Mouse (Mus musculus): Measurements from ENCODE around the gene Ces1h. TPM values are rescaled to one million over a fixed set of nuclear protein-coding genes. Genes with fewer than 3 reads are reported as not detected.

Gene Ces1h
- polyA plus RNA-seq, 1 experiment from 2014 or later, result not detected

GRCm38 (mm10) chr8:93325123-93325522 is 54.4 kb downstream of the Ces1h start:
- no peaks in the 10 kb centered on the region for H3K27me3 ChIP-seq
- 77% methylated on average over 2 of the region's 2 CpGs for WGBS
- no peak overlapping the region for H3K4me2 ChIP-seq (replicated peaks)
- H3K27ac ChIP-seq, result no peak overlapping the region
- H3K4me3 ChIP-seq, result no peak overlapping the region
- H3K36me3 ChIP-seq, result no peaks in the 10 kb centered on the region
- H3K9ac ChIP-seq, result no peak overlapping the region
- no peak for ATAC-seq (ENCODE audit: low FRiP score, low read depth)
- no peaks in the 10 kb centered on the region for H3K4me1 ChIP-seq
- no peaks in the 10 kb centered on the region for H3K9me3 ChIP-seq

GRCm38 (mm10) chr8:93317031-93317430 is 62.5 kb downstream of the Ces1h start:
- Histone ChIP-seq H3K9ac (no peak overlapping the region), H3K27me3 (no peaks in the 10 kb centered on the region), H3K4me2 (replicated peaks) (no peak overlapping the region), H3K9me3 (no peaks in the 10 kb centered on the region), H3K27ac (no peak overlapping the region), H3K4me1 (no peaks in the 10 kb centered on the region), H3K4me3 (no peak overlapping the region), H3K36me3 (no peaks in the 10 kb centered on the region)
- 78% methylated on average over 2 of the region's 2 CpGs for WGBS
- ATAC-seq (ENCODE audit: low FRiP score, low read depth), result no peak

GRCm38 (mm10) chr8:93315557-93315956 is 64.0 kb downstream of the Ces1h start:
- no peak for ATAC-seq (ENCODE audit: low FRiP score, low read depth)
- Histone ChIP-seq H3K9me3 (no peaks in the 10 kb centered on the region), H3K27me3 (no peaks in the 10 kb centered on the region), H3K9ac (no peak overlapping the region), H3K4me1 (no peaks in the 10 kb centered on the region), H3K4me3 (no peak overlapping the region), H3K36me3 (no peaks in the 10 kb centered on the region), H3K4me2 (replicated peaks) (no peak overlapping the region), H3K27ac (no peak overlapping the region)
- 79% methylated on average over 2 of the region's 2 CpGs for WGBS

Other genes starting within 250 kb of the Ces1h start
- not detected in 2 replicates for gene Ces1c, start 248.4 kb downstream of the Ces1h start, polyA plus RNA-seq (2015; fragmentation: Nextera tagmentation; extraction: Ambion mirVana)
- gene Ces1d, start 181.9 kb downstream of the Ces1h start, polyA plus RNA-seq (2015; fragmentation: Nextera tagmentation; extraction: Ambion mirVana), result 0.31 TPM in 1 of 2 replicates, not detected in the other
- not detected in 2 replicates for gene Ces1e, start 150.1 kb downstream of the Ces1h start, polyA plus RNA-seq (2015; fragmentation: Nextera tagmentation; extraction: Ambion mirVana)
- 0.32 TPM in 1 of 2 replicates, not detected in the other for gene Ces1f, start 100.0 kb downstream of the Ces1h start, polyA plus RNA-seq (2015; fragmentation: Nextera tagmentation; extraction: Ambion mirVana)
- gene Ces1g, start 42.4 kb downstream of the Ces1h start, polyA plus RNA-seq (2015; fragmentation: Nextera tagmentation; extraction: Ambion mirVana), result not detected in 2 replicates
- not detected in 2 replicates for gene Ces5a, start 156.1 kb upstream of the Ces1h start, polyA plus RNA-seq (2015; fragmentation: Nextera tagmentation; extraction: Ambion mirVana)